Mouse (Mus musculus): Measurements from ENCODE around the gene Parp6.

Parp6 gene

GRCm38 (mm10) chr9:59655958-59656634, 39.0 kb downstream of the Parp6 start, which contains the start of gene Pkm:
Pkm (plus strand) TSS chr9:59656368.
- DNase-seq (ENCODE audit: low read depth in 1 of 2, low spot score in 2 of 2) = peak; percentile 81 to 89

DNA sequence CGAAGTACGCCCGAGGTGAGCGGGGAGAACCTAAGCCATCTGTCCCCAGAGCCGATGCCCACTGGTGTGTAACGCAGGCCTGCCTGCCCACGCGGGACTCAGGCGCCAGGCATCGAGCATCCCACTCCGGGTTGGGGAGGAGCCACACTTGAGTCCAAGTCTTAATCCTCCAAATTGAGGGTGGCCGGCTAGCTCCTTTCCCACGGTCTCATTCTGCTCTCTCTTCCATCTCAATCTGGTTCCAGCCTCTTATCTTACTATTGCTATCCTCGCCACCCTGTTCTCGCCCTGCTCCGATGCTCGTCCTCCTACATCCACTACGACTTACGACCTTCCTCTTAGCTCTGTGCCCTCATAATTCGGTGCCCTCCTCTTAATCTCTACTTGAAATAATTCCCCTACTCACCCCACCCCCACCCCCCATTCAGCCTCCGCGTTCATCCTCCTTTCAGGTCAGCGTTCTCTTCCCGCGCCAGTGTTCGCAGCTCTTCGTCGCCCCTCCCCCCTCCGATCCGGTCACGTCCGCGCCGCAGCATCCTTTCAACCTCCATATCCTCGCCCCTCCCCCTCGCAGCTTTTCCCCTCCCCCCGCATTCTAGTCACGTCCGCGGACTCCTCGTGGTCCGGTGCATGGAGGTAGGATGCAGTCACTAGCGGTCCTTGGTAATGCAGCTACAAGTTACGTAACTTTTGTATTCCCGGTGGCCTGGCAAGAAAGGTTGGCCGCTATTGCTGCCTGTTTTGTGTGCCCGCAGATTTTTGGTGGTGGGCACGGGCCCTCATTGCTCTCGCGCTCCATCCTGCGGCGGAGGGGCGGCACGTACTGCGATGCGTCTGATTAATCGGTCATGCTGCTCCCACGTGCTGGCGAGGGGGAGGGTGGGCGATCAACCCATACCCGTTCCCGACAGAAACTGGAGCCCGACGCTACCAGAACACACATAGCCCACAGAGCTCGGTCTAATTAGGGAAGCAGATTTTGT, 39.8 kb downstream of the Parp6 start:
- DNase-seq (ENCODE audit: low read depth in 1 of 2, low spot score in 2 of 2) = peak; percentile 46

DNA sequence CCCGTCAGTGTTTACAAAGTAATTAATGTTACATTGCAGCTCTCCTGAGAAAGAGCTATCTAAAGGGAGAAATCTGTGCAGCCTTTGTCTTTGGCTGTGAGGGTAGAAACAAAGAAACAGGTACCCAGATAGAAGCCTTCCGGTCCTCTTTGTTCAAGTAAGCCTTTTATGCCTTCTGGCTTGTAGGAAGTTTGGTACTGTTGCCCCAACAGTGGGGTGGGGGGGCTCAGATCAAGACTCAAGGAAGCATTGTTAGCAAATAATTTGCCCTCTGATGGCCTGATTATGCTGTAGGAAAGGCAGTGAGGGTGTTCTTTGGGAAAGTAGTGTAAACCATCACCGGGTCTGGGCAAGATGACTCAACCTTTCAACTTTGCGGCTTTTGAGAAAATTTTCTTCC, 41.1 kb downstream of the Parp6 start:
- DNase-seq (ENCODE audit: low read depth in 1 of 2, low spot score in 2 of 2) = no peak

DNA sequence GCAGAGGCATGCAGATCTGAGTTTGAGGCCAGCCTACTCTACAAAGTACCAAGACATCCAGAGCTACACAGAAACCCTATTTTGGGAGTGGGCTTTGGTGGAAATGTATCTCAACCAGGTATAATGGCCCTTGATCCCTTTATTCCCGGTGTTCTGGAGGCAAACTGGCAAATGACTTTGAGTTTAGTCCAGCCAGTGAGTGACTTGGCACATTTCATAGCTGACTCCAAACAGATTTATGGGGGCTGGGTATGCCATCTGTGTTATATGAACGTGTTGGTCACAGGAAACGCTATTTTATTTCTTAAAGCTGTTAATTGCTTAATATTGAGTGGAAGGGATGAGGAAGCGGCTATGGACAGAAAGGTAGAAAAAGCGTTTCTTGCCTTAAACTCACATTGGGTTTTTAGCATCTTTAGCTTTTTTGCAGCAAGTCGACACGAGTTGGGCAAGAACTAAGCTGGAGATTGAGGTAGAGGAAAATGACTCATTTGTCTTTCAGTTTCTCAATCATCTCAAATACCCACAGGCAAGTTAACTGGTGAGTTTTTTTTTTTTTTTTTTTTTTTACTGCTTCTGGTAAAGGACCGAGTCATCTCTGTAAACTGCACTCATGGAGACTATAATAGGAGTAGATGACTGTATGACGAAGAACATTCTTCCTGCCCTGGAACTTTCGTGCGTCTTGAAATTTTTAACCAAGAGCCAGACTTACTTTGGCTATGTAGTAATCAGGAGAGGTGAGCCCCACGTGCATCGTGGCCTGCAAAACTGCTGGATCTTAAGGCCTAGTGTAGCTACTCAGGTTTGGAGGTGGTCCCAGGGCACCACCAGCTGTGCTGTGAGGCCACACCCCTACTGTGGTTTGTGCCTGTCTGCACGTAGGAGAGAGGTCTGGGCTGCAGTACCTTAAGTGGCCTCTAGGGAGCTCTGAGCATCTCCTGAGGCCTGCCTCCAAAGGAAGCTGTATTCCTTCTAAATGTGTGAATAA, 42.2 kb downstream of the Parp6 start:
- peak; percentile 42 to 57 for DNase-seq (ENCODE audit: low read depth in 1 of 2, low spot score in 2 of 2)

GRCm38 (mm10) chr9:59660421-59660820, 43.3 kb downstream of the Parp6 start:
- no peak for DNase-seq (ENCODE audit: low read depth in 1 of 2, low spot score in 2 of 2)

GRCm38 (mm10) chr9:59661298-59661975, 44.4 kb downstream of the Parp6 start:
- DNase-seq (ENCODE audit: low read depth in 1 of 2, low spot score in 2 of 2) = no peak

GRCm38 (mm10) chr9:59663226-59663625, 46.1 kb downstream of the Parp6 start:
- DNase-seq (ENCODE audit: low read depth in 1 of 2, low spot score in 2 of 2) = no peak

DNA sequence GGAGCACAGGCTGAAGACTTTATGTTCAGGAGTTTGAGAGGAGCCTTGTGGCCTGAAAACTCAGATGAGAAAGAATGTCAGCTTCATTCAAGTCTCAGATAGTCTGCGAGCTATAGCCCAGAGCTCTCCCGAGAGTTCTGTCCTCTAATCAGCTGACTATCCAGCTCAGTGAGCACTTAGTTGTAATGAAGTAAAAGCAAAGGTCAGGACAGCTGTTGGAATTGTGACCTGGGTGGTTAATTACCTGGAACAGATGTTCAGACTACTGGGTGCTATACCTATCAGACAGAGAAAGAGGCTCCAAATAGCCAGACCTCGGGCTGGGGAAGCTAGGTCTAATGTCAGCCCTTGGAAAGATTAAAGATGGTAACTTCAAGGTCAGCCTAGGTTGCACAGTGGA, 46.9 kb downstream of the Parp6 start:
- DNase-seq (ENCODE audit: low read depth in 1 of 2, low spot score in 2 of 2) = no peak

DNA sequence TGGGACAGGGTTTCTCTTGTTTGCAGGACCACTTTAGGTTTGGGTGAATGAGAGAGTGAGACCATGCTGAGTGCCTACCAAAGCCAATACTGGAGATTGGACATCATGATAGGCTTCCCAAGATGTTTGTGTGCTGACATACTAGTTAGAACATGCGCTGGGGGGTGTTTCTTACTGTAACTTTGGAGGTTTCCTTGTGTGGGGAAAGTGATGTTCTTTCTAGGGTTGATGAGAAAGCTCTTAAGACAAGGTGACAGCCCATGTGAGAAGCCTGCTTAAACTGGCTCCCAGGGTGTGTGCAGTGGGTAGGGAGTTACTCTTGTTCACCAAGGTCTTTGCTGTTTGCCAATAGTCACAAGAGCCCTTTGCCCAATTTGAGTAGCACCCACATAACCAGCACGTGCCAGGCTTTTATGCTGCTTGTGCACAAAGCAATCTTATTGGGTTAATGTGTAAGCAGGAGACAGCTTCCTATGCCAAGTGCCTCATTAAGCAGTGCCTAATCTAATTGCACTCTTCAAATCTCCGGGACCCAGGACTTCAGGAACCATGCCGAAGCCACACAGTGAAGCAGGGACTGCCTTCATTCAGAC, 47.7 kb downstream of the Parp6 start:
- no peak for DNase-seq (ENCODE audit: low read depth in 1 of 2, low spot score in 2 of 2)

GRCm38 (mm10) chr9:59666016-59666415, 48.9 kb downstream of the Parp6 start:
- no peak for DNase-seq (ENCODE audit: low read depth in 1 of 2, low spot score in 2 of 2)

GRCm38 (mm10) chr9:59666813-59667212, 49.7 kb downstream of the Parp6 start:
- no peak for DNase-seq (ENCODE audit: low read depth in 1 of 2, low spot score in 2 of 2)

- no peak for DNase-seq (ENCODE audit: low read depth in 1 of 2, low spot score in 2 of 2)
These were observed 50.2 kb downstream of the Parp6 start for GRCm38 (mm10) chr9:59667250-59667649.

DNA sequence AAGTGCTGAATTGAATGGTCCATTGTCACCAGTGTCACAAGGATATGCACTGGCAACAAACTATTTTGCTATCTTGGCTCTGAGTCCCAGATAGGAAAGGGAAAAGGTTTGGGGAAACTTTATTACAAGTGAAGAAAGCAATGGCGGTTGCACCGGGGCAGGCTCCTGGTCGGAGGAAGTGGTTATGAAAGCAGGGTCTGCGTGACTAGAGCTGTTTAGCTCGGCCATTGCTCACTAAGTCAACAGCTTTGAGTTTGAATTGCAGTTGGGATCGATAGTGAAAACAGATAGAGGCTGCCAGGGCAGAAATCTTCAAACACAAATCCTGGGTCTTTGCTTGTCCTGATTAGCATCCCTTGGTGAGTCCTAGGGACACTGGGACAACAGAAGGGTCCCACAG, 50.8 kb downstream of the Parp6 start:
- no peak for DNase-seq (ENCODE audit: low read depth in 1 of 2, low spot score in 2 of 2)

DNA sequence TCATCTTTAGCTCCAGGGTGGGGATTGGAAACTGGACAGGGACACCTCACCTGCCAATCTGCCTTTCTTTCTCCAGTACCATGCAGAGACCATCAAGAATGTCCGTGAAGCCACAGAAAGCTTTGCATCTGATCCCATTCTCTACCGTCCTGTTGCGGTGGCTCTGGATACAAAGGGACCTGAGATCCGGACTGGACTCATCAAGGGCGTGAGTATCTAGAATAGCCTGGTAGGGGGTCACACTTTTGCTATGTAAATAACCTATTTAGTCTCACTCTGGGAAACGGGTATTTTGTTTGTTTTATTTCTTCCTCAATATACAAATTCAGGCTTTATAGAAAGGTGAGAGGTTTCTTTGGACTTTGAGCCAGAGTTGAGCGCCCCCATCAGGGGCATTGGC, 51.4 kb downstream of the Parp6 start:
- no peak for DNase-seq (ENCODE audit: low read depth in 1 of 2, low spot score in 2 of 2)

- DNase-seq (ENCODE audit: low read depth in 1 of 2, low spot score in 2 of 2) = no peak
These were observed 52.1 kb downstream of the Parp6 start for GRCm38 (mm10) chr9:59669172-59669571.

- no peak for DNase-seq (ENCODE audit: low read depth in 1 of 2, low spot score in 2 of 2)
These were observed 55.3 kb downstream of the Parp6 start for GRCm38 (mm10) chr9:59672195-59672894.

DNA sequence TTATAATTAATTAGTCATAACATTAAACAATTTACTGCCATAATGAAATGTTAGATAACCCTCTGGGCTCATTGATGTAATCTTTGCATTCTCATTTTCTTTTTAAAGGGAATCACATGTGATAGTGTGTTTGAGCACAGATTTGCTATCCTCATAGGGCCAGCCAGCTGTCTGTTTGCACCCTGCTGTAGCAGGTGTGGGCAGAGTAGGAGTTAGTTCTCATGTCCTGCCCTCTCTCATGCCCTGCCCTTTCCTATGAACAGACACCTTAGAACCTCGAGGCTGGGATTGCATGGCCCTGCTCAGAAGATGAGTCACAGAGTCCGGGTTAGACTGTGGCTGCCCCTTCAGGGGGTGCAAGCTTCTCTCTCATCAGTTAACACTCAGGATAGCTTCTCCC, 56.3 kb downstream of the Parp6 start:
- no peak for DNase-seq (ENCODE audit: low read depth in 1 of 2, low spot score in 2 of 2)

DNA sequence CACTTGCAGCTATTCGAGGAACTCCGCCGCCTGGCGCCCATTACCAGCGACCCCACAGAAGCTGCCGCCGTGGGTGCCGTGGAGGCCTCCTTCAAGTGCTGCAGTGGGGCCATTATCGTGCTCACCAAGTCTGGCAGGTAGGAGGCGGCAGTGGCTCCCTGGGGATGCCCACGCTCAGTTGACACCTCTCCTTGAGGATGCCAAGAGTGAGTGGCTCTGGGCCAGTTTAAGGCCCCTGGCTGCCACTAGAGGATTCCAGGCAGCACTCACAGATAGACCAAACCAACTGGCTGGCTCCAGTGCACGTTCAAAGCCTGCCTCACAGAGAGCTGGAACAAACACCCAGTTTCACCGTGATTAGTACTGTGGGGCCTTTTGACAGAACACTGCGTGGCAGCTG, 58.5 kb downstream of the Parp6 start:
- DNase-seq (ENCODE audit: low read depth in 1 of 2, low spot score in 2 of 2) = no peak

DNA sequence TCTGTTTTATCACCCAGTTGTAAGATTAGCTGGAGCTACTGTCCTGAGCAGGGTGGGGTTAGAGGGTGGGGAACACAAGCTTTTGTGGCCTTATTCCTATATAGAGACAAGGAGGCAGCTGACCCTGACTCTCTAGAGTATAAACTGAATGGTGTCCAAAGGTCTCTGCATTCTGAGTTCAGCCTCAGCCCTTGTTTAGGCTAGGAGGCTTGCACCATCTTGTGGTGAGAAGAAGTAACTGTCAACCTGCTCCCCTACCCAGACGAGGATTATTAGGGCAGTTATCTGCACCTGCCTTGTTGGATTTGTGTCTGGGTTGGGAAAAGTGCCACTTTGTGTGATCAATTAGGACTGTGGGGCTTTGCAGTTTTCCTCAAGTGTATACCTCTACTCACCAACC, 61.2 kb downstream of the Parp6 start:
- DNase-seq (ENCODE audit: low read depth in 1 of 2, low spot score in 2 of 2) = no peak
